Mouse (Mus musculus): ENCODE data around the gene Kif11.

Kif11 gene

GRCm38 (mm10) chr19:37377404-37377990 is 1.3 kb downstream of the Kif11 start:
- no peak for DNase-seq (ENCODE audit: low spot score)

GRCm38 (mm10) chr19:37378816-37379215 is 2.6 kb downstream of the Kif11 start:
- no peak for DNase-seq (ENCODE audit: low spot score)

GRCm38 (mm10) chr19:37386126-37386525 is 9.9 kb downstream of the Kif11 start:
- no peak for DNase-seq (ENCODE audit: low spot score)

DNA sequence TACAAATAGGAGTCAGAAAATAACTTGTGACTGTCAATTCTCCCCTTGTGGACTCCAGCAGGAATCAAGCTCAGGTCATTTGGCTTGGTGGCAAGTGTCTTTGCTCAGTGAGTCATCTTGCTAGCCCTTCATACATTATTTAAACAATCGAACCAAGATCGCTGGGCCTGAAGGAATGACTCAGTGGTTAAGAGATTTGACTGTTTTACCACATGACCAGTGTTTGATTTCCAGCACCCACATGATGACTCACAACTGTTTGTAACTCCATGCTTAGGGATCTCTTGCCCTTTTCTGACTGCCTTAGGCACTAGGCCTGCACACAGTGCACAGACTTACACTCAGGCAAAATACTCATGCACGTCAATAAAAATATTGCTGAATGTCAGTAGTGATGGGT is 15.7 kb downstream of the Kif11 start:
- no peak for DNase-seq (ENCODE audit: low spot score)

GRCm38 (mm10) chr19:37396279-37396678 is 20.1 kb downstream of the Kif11 start:
- no peak for DNase-seq (ENCODE audit: low spot score)

DNA sequence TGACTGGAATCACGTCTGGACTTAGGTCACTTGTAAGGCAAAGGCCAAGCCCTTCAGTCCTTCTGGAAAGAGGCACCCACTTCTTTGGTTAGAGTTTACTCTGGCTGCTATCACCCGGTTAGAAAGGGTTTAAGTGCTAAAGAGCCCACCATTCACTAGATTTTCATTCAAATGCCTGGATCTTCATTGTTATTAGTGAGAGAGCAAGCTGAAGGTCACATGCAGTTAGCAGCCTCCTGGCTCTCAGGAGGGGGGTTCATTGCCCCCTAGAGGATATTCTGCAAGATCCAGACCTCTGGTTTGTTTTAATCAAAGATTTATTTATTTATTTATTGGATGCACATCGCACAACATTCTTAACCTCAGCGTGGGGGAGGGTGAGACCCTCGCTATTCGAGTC is 24.7 kb downstream of the Kif11 start:
- DNase-seq (ENCODE audit: low spot score): no peak

DNA sequence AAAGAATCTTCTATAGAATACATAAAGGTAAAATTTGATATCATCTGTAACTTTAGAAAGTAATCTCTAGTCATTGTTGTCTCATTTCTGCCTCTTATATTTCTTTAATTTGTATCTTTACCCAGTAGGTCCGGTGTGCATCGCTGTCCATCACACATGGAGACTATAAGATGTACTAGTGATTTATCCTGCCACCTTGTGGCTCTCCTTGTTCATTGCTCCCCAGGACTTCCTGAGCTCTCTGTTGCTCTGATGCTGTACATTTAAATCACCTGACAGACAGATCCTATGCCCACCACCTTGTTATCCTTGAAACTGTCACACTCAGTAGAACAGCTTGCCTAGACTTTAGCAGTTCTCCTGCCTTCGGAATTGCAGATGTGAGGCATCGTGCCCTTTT is 42.1 kb downstream of the Kif11 start:
- DNase-seq (ENCODE audit: low spot score): no peak

DNA sequence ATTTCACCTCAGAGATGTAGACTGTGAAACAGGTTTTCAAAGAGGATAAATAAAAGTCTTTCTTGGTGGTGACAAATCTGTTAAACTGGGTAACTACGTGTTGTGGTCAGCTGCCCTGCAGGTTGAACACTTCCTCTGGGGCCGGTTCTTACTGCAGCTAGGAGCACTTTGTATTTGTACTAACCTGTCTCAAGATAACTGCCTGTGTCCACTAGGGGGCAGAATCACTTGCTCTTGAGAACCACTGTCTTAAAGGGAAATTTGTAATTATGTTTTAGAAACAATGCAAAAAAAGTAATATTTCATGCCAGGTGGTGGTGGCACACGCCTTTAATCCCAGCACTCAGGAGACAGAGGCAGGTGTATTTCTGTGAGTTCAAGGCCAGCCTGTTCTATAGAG is 43.4 kb downstream of the Kif11 start:
- peak; percentile 21 for DNase-seq (ENCODE audit: low spot score)

DNA sequence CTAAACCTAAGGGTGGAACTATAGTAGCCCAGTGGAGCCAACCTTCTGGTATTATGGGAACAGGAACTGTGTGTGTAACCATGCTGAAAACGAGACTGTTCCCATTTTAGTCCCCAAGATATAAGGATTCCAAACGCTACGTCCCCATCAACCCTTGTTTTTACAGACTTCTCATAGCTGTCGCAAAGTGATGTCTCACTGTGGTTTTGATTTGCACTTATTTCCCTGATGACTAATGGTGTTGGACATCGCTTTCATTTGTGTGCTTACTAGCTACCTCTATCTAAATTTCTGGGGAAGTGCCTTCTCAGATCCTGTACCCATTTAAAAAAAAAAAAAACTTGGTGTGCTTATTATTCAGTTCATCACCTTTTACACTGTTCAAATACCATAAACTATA is 52.4 kb downstream of the Kif11 start:
- no peak for DNase-seq (ENCODE audit: low spot score)

DNA sequence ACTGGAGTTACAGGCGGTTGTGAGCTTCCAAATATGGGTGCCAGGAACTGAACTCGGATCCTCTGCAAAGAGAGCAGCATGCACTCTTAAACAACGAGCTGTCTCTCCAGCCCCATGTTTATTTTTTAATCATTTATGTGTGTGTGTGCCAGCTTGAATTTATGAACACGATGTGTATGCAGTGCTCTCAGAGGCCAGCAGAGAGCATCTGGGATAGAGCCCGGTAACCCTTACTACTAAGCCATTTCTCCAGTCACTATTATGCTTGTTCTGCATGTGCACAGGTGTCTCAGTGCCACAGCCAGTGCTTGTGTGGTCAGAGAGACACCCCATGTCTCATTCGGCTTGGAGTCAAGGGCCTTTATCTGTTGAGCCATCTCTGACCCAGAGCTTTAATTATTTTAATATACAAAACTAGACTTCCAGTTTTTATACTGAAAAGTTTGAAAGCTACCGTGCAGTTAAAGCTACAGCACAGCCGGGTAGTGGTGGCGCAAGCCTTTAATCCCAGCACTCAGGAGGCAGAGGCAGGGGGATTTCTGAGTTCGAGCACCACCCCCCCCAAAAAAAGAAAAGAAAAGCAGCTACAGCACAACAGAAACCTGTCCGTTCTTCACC is 55.0 kb downstream of the Kif11 start:
- DNase-seq (ENCODE audit: low spot score): no peak

GRCm38 (mm10) chr19:37432868-37433570 is 56.8 kb downstream of the Kif11 start:
- no peak for DNase-seq (ENCODE audit: low spot score)

GRCm38 (mm10) chr19:37433895-37434262 is 57.7 kb downstream of the Kif11 start:
- DNase-seq (ENCODE audit: low spot score): no peak

- DNase-seq (ENCODE audit: low spot score): peak; percentile 51
Observed at GRCm38 (mm10) chr19:37434263-37434951, 58.2 kb downstream of the Kif11 start, which contains the start of gene Hhex. Gene Hhex, plus strand, starts transcription at chr19:37434810.

GRCm38 (mm10) chr19:37435041-37435852 is 59.0 kb downstream of the Kif11 start:
- DNase-seq (ENCODE audit: low spot score): peak; percentile 24

- DNase-seq (ENCODE audit: low spot score): no peak
Observed at GRCm38 (mm10) chr19:37435853-37436174, 59.6 kb downstream of the Kif11 start.

DNA sequence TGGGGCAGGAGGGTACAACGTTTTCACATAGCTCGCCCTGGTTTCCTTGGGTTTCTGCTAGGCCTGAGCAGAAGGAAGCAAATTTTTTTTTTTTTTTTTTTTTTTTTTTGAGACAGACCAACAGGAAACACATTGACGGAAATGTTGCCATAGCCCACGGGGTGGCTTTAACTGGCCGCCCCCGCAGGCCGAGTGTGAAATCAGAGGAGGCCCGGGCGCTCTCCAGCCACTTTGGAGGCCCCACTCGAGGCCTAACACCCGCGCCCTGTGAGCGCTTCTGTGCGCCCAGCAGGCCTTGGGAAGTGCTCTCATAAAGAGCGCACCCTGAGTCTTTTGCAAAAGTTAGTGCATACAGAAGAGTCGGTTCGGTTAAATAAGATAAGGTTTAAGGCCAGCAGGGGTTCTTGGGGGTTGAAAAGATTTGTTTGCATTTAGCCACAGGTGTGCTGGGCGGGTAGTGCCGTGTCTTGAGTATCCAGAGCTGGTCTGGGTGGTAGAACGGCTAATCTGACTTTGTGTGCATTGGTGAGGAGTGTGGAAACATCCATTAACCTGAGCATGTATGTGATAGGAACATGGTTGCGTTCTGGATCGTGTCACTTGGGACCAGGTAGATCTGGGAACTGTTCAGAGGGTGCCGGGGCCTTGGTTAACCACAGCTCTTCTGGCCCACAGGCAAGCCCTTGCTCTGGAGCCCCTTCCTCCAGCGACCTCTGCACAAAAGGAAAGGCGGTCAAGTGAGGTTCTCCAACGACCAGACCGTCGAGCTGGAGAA is 60.5 kb downstream of the Kif11 start:
- no peak for DNase-seq (ENCODE audit: low spot score)

DNA sequence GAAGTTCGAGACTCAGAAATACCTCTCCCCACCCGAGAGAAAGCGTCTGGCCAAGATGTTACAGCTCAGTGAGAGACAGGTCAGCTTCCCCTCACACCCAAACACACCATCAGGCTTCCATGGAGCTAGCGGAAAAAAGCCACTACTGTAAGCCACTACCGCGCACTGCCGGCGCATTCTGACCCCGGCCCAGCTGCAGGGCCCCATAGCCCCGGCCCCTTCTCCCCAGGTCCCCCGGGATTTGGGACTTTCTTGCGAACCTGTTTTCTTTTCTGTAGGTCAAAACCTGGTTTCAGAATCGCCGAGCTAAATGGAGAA is 61.0 kb downstream of the Kif11 start:
- DNase-seq (ENCODE audit: low spot score): no peak

DNA sequence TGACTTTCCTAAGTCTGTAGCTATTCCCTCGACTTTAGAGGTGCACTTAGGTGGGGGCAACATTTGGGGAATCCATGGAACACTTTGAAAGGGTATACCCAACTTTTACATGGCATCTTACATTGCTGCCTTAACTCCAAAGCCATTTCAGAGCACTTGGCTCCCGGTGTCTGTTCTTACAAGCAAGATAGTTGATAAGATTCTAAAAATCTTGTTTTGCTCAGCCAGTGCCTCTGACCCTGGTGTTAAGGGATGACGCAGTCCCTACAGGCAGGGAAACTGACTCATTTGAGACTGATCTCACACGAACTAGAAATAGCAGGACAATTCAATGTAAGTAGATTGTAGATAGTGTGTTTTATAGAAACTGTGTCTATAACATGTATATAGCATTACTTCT is 64.0 kb downstream of the Kif11 start:
- DNase-seq (ENCODE audit: low spot score): no peak

DNA sequence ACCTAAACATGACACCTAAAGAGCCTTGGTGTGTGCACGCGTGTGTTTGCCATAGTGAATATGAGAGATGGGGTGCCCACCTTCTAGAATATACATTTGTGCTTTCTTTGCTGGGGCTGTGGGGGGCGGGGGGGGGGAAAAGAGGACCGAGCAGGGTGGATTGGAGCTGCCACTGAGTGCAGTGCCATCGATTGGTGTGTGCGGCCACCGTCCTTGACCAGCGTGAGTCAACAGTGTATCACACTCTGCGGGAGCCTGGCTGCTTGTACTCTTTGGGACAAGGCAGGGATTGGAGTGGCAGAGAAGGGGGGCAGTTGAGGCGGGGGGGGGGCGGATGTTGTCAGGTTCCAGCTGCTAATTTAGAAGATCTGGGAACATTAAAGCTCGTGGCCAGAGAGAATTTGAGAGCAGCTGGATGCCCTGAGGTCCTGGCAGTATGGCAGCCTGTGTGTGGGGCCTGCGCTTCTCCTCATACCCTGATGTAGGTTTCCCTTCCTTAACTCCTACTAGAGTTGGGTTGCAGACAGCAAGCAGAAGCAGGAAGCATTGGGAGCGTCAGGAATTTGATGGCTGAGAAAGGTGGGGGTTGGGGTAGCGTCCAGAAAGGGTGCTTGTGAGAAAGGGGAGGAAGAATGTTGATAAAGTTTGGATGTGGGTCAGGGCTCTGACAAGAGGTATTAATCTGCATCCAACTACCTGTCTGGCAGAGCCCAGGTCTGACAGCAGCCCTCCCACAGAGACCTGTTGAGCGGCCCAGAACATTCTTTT is 64.7 kb downstream of the Kif11 start:
- DNase-seq (ENCODE audit: low spot score): no peak

GRCm38 (mm10) chr19:37442524-37443286 is 66.5 kb downstream of the Kif11 start:
- DNase-seq (ENCODE audit: low spot score): no peak
